Mouse (Mus musculus) lung, adult 2 months (tissue): ENCODE results near the gene Zfp318.

ENCODE experiments used
- CTCF ChIP-seq: fragments of 200-500 bp; IDR thresholded peaks from 2 replicates; pipeline ENCODE4 v1.5.1; 2011; ENCODE audit warnings: mild to moderate bottlenecking, low read length, control low read depth; ENCODE audit not compliant: insufficient read depth
- POLR2A ChIP-seq: fragments of 200-500 bp; IDR thresholded peaks from 2 replicates; pipeline ENCODE4 v1.6.1; 2011; ENCODE audit warnings: low read depth, mild to moderate bottlenecking, control low read depth, low read length, borderline replicate concordance; ENCODE audit errors: extremely low read depth

- no peak for TF ChIP-seq POLR2A
- TF ChIP-seq CTCF, result no peak
Observed at GRCm38 (mm10) chr17:46378564-46378963, 5.0 kb upstream of the Zfp318 start.
